Mouse (Mus musculus): ENCODE measurements around the gene Mark3.

DNA sequence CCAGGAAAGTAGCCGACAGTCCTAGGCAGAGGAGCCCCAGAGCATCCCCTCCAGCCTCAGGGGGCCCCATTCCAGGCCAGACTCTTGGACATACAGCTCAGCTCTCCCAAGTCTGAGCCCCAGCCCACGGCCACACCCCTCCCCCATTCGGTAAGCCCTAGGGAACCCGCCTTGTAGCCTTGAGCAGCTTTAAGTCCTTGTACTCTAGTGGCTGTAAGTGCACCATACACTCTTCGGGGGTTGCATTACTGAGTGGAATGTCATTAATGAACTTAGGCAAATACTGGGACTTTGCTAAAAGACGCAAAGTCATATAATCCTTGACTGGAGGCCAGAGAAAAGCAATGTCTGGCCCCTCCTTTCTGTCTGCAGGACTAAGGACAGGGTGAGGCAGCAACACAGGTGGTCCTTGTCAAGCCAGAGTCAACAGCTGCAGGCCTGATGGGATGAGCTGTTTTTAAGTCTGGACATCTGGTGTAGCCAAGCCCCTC, 89.9 kb downstream of the Mark3 start:
- TF ChIP-seq NELFE (IDR thresholded peaks at IDR 0.05; ENCODE audit: low read depth, low read length) (no peak), POLR2A (IDR thresholded peaks at IDR 0.05; ENCODE audit: control insufficient read depth in 1 of 2, insufficient read depth in 1 of 2, low read depth in 1 of 2, low read length in 2 of 2, poor library complexity in 1 of 2) (no peak), MAZ (IDR thresholded peaks at IDR 0.05; ENCODE audit: low read depth, low read length) (no peak), CTCF (IDR thresholded peaks at IDR 0.05 in 2 of 3, conservative IDR thresholded peaks at IDR 0.05 in 1 of 3; ENCODE audit: control insufficient read depth in 1 of 3, insufficient read depth in 1 of 3, low read depth in 2 of 3, low read length in 3 of 3, poor library complexity in 1 of 3, severe bottlenecking in 1 of 3) (no peak), TAL1 (IDR thresholded peaks at IDR 0.05; ENCODE audit: low read length) (no peak), GATA1 (IDR thresholded peaks at IDR 0.05; ENCODE audit: low read depth, low read length) (no peak), TBP (IDR thresholded peaks at IDR 0.05; ENCODE audit: low read depth, low read length) (no peak), RAD21 (IDR thresholded peaks at IDR 0.05; ENCODE audit: low read depth, low read length) (no peak), SIN3A (IDR thresholded peaks at IDR 0.05; ENCODE audit: low read length) (no peak), POLR2AphosphoS2 (IDR thresholded peaks at IDR 0.05; ENCODE audit: low read length) (no peak), E2F4 (IDR thresholded peaks at IDR 0.05; ENCODE audit: borderline replicate concordance, low read depth, low read length) (no peak), EP300 (IDR thresholded peaks at IDR 0.05; ENCODE audit: low read depth in 1 of 2, low read length in 2 of 2) (no peak), ELF1 (IDR thresholded peaks at IDR 0.05; ENCODE audit: low read depth, low read length) (no peak)
